Mouse (Mus musculus): Measurements from ENCODE around the gene a.
"Not testable (repeated sequence)": the region's sequence is repeated elsewhere in the genome, so short reads cannot be mapped to it uniquely, and the experiment has no call there.

a gene

DNA sequence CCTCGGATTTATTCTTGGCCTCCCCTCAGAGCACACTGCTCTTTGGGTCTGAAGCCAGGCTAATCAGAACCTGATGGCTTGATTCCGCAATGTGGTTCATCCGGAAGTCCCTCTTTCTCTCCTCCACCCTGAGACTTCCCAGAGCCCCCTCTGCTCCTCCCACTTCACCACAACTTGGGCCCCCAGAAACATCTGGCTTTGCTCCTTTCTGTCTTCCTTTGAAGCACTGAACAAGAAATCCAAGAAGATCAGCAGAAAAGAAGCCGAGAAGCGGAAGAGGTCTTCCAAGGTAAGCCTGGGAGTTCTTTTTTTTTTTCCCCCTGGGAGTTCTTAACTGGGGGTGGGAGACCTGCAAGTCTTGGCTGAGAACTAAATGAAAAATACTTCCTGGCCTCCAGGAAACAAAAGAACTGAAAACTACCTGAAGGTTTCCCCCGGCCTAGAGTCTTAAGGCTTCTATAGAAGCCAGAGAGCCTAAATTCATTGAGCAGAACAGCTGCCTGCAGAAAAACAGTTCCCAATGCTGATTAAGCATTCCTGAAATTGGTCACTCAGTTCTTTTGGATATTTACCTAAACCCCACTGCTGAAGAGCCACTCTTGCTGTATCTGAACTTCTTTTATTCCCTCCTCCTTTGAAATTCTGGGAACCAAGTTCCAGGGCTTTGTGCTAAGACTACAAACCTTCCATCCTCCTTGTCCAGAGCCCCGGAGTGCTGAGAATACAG is 256.4 kb downstream of the a start:
- DNase-seq (ENCODE audit: extremely low spot score, low read depth, low spot score) = peak; percentile 56

DNA sequence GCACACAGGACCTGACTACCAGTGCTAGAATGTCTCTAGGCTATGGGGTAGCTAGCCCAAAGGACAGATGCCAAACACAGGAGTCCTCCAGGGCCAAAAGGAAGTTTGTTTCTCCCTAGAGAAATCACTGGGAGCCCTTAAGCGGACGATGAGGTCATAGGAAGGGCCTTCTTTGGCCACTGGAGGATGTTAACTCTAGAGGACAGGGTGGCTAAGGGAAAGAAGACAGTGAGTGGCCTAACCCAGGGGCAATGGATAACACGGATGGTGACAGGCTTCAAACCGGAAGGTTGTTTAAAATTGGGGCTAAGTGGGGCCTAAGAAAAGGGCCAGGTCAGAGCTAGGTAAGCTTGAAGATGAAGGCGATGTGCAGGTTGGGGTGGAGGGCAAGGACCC is 258.9 kb downstream of the a start:
- DNase-seq (ENCODE audit: extremely low spot score, low read depth, low spot score) = no peak

DNA sequence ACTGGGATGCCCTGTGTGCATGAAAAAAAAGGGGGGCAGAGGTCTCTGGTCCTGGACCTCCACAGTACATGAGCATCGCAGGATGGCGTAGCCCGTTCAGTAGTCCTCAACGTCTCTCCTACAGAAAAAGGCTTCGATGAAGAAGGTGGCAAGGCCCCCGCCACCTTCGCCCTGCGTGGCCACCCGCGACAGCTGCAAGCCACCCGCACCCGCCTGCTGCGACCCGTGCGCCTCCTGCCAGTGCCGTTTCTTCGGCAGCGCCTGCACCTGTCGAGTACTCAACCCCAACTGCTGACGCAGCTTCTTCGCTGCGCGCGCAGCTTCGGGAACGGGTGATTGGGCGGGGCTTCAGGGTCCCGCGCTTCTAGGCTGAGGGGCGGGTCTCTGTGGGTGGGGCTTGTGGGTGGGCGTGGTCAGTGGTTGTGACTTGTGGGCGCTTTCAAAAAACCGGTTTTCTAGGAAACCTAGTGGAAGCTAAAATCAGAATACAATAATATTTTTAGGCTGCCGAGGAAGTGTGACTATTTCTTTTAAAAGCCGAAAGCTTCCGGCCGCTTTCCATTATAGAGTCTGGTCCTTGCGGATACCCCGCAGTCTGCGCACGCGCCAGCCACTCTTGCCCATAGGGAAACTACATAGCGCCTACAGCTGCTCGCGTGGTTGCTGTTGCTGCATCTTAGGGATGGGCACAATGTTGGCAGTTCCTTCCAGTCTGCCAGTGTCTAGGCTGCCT is 259.5 kb downstream of the a start:
- peak; percentile 89 for DNase-seq (ENCODE audit: extremely low spot score, low read depth, low spot score)

DNA sequence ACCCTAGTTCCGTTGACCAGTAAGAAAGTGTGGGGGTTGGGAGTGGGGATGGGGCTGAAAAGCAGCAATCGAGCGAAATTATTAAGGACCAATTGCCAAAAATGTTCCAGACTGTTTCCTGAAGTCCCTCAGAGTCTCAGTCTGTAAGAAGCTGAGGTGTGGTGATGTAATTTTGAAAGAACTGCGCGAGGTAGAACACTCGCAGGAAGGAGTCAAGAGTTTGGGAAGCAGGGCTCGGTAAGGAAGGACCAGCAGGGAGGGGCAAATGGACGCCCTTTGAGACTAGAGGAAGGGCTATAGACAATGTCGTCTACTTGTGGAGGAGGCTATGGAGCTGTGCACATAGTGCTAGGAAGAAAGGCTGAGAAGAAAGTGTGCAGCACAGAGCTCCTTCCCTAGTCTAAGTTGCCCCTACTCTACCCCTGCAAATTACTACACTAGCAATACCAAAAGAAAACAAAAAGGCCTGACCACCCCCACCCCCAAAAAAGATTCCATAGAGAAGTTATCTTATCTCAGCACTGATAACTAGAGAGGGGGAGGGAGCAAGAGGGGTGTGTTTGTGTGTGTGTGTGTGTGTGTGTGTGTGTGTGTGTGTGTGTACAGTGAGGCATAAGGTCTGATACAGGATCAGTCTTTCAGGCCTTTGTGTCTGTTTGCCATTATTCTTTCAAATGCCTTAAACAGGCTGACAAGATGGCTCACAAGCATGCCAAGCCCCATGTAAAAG is 260.6 kb downstream of the a start:
- no peak for DNase-seq (ENCODE audit: extremely low spot score, low read depth, low spot score)

DNA sequence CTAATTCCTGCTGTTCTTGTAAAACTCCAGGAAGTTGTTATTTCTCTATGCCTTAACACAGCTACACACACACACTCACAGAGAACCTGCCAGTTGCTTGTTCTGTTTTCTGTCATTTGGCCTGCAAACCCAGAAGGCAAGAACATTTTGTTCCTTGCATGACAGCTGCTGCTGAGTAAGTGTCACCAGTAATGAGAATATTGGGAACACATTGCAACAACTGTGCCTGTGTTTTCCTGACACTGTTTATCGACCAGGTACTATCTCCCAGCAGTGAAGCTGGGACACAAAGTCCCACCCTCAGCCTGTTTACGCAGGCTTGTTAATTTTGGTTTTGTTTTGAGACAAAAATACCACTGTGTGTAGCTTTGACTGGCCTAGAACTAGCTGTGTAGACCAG is 261.5 kb downstream of the a start:
- no peak for DNase-seq (ENCODE audit: extremely low spot score, low read depth, low spot score)

DNA sequence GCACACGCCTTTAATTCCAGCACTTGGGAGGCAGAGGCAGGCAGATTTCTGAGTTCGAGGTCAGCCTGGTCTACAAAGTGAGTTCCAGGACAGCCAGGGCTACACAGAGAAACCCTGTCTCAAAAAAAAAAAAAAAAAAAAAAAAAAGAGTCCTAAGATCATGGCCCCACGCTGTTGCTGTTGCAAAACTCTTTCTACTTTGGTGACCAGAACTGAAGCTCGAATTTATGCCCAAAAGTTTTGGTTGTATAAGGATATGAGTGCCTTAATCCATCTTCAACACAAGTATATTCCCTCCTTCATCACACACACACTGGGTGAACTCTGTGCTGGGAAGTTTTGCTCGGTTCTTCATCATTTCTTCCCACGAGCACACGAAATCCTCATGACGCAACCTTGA is 262.3 kb downstream of the a start:
- not testable (repeated sequence) for DNase-seq (ENCODE audit: extremely low spot score, low read depth, low spot score)

DNA sequence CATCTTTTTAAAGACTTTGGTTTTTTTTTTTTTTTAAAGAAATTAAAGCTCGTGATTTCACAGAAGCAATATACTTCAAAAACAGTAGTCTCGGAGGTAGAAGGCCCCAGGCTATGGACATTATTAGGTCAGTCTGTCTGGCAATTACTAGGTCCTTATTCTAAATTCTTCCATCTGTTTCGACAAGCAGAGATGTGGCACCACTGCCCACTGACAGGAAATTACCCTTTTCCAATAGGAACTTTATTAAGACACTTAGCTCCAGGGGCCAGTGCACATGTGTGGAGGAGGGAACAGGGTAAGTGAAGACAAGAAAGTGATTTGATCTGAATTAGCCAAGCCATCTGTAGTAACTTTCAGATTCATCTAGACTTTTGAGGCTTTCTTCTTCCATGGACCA is 263.5 kb downstream of the a start:
- peak; percentile 75 for DNase-seq (ENCODE audit: extremely low spot score, low read depth, low spot score)

DNA sequence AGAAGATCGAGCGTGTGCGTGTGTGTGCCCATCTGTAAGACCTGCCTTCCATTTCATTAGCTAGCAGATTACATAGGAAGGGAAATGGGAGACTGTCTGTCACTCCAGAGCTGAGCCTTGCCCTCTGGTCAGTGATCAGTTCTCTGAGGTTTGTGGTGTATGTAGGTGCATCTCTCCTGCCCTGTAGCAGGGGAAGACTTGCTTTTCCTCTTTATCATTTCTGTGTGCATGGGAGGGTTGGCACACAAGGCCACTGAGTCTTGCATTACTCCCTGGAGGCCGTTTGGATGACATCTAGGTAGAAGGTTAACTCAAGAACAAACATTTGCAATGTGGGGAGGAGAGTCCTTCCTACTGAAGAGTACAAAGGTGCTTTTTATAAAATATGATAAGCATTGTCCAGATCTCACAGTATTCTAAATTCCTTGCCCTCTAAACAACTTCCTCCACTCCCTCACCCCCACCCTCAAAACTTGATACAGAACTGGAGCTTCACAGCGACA is 264.9 kb downstream of the a start:
- no peak for DNase-seq (ENCODE audit: extremely low spot score, low read depth, low spot score)

DNA sequence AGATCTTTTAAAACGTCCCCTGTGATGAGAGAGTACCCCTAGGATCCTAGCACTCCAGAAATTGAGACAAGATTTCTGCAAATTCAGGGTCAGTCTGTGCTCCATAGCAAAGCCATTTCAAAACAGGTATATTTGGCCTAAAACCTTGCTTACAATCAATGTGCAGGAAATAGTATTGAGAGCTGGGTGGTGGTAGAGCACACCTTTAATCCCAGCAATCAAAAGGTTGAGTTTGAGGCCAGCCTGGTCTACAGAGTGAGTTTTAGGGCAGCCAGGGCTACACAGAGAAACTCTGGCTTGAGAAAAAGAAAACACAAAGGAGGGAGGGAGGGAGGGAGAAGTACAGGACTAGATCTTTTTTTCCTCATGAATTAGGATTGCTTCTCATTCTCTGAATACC is 266.2 kb downstream of the a start:
- no peak for DNase-seq (ENCODE audit: extremely low spot score, low read depth, low spot score)

DNA sequence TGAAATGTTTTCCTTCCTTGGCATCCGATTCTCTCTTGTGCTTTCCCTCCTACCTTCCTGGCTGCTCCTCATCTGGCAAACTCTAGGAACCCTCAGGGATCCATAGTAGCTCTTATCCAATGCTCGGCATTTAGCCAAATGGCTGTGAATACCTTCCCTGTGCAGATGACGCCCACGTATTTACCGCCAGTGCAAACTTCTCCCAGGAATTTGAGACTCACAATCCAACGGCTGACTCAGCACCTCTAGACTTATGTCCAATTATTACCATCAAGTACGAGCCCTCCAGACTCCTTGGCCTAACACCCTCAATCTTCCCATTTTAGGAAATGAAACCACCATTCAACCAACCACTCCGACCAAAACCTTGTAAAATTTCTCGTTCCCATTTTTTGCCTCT is 279.8 kb downstream of the a start:
- no peak for DNase-seq (ENCODE audit: extremely low spot score, low read depth, low spot score)

DNA sequence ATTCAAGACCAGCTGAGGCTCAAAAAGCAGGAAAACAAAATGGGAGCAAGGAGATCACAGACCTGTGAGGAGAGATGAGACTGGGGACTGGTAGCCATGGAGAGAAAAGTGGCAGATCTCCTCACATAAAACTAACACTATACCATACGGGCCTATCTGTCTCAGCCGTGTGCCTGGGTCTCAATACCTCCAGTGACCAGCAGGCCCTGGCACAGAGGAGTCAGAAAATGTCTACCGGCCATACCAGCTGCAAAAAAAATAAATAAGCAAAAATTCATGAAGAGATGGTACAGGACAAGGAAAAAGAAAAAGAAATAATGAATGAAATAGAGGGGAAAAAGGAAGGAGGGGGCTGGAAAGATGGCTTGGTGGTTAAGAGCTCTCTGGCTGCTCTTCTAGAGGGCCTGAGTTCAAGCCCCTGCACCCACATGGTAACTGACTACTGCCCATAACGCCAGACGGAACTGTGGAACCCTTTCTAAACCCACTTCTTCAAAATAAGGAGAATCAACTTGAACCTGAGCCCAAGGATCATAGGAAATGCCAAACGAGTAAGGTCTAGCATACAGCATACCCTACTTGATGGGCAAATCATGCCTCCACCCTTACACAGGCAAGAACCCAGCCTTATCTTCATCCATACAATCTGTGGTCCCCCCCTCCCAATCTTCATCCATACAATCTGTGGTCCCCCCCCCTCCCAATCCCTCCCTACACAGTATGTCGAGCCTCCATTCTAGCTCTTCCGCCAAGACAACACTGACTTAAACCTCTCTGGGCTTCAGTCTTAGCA is 281.3 kb downstream of the a start:
- no peak for DNase-seq (ENCODE audit: extremely low spot score, low read depth, low spot score)

DNA sequence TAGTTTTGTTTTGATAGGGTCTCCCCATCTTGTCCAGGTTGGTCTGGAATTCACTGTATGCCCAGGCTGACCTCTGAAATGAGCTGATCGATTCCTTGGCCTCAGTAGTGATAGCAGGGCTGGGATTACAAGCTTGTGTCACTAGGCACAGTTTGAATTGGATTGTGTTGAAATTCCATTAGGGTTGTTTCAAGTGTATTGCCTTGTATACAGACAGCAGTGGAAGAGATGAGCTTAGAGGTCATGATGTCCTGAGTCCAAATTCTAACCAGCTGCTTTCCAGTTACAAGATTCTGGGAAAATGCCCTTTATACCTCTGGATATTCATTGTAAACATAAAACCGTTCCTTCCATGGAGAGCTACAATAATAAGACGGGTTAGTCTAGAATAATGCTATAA is 282.1 kb downstream of the a start:
- DNase-seq (ENCODE audit: extremely low spot score, low read depth, low spot score) = no peak

DNA sequence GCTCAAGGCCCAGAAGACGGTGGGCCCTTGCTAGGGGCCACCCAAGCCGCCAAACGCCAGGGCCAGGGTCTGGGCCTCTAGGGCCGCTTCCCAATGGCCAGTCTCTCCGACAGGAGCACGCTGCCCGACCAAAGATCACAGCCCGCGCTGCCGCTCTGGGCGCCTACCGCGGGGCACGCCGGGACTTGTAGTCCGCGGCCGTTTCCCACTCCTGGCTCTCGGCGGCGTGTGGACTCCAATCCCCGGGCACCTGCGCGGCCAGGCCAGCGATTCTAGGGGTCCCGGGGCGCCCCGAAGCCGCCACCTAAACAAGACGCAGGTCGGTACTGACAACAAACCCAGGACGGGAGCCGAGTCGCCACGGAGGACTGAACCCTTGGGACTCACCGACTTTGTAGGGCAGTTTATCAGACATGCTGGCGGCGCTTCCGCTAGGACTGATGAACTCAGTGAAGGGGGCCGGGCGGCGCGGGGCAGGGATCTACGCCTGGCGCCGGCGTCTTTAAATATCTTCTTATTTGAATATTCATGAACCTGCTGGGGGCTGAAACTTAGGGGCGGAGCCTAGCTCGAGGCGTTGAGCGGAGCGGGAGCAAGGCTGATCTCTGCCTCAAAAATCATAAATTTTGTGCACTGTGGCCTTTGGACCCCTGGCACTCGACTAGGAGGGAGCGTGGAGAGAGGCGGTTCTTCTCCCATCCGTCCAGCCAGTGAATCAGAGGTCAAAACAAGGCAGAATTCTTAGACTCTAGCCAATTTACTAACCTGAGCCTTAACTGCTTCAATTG is 283.0 kb downstream of the a start, which contains the start of gene Ahcy:
Ahcy (minus strand) TSS at position 520 of the 788 bp plus-strand sequence.
- peak; percentile 74 for DNase-seq (ENCODE audit: extremely low spot score, low read depth, low spot score)

DNA sequence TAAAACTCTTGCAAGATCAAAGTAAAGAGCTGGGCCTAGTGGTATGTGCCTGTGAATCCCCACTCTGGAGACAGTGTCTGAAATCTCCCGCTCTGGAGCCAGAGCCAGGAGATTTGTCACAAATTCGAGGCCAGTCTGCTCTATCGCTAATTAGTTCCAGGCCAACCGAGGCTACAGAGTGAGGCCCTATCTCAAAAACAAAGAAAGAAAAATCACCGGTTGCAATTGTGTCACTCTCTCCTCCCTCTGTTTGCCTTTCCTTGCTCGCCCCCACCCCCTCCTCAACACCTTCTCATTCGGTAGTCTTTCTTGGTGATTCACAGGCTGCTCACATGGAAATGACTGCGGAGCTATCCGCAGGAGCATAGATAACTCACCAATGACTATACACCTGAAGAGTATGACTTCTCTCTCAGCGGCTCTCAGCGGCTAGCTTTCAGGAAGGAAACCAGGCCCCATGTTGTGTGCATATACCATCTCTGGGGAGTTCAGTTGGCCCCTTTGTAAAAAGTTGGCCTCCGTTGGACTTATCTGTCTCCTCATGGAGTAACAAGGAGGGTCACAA is 283.6 kb downstream of the a start:
- DNase-seq (ENCODE audit: extremely low spot score, low read depth, low spot score) = no peak

DNA sequence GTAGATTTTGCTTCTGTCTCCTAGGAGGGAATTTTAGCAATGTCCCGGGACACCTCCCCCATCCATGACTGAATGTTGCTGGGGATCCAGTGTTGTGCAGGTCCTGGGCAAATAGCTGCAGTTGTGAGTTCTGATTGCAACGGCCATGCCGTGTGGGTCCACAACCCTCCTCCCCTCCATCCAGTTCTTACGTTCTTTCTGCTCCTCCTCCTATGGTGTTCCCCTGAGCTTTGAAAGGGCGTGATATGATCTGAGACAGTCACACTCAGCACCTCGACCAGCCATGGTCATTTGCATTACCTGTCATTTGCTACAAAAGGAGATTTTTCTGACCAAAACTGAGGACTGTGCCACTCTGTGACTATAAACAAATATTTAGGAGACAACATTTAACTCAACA is 284.4 kb downstream of the a start:
- no peak for DNase-seq (ENCODE audit: extremely low spot score, low read depth, low spot score)

DNA sequence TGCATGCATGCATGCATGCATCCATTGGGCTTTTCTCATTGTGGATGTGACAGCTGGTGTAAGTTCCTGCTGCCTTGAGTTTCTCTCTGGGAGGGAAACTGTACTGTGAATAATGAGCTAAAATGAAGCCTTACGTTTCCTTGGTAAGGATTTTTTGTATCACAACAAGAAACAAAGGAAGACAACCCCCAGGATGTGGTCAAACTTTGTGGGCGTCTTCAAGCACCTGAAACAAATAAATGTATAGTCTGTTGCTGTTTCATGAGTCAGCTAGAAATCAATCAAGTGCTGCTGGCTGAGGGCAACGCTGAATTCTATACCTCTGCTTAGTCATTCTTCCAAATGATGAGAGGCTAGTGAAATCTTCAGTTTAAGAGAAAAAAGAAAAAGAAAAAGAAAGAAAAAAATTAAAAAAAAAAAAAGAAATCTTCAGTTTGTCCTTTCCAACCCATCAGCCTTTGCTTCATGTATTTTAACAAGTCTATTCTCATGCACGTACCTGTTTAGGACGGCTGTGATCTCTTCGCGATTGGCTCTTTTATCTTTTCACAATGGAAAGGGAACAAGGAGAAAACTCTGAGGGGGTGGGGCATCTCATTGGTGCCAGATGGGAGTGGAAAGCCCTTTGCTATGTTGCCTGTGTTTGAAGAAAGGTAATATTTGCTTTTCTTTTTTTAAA is 288.4 kb downstream of the a start:
- no peak for DNase-seq (ENCODE audit: extremely low spot score, low read depth, low spot score)

DNA sequence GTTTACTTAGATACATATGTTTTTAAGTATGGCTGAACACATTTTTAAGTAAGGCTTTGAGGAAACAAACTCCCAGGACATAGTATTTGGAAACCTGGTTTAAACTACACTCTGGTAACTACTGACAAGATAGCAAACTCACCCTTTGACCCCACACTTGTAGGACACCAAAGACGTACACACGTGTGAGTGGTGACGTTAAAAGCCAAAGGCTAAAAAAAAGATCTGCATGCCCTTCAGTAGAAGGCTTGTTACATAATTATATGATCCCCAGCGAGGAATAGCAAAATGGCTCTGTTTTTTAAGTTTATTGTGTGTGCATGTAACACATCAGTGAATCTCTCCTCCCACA is 289.0 kb downstream of the a start:
- DNase-seq (ENCODE audit: extremely low spot score, low read depth, low spot score) = no peak

DNA sequence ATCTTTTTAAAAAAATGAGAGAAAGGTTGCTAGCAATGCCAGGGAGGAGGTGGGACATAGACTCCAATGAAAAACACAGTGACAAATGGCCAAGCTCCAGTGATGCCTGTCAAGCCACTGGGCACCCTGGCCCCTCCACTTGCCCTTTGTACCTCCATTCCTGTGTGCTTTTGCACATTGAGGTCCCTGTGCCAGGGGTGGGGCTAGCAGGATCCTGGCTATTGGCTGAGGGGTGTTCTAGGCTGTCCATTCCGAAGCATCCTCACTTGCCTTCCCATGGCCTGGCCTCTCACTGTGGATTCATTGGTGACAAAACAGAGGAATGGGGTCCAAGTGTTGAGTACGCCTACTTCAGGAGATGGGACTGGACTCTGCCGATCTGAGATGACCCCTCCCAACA is 289.9 kb downstream of the a start:
- no peak for DNase-seq (ENCODE audit: extremely low spot score, low read depth, low spot score)

DNA sequence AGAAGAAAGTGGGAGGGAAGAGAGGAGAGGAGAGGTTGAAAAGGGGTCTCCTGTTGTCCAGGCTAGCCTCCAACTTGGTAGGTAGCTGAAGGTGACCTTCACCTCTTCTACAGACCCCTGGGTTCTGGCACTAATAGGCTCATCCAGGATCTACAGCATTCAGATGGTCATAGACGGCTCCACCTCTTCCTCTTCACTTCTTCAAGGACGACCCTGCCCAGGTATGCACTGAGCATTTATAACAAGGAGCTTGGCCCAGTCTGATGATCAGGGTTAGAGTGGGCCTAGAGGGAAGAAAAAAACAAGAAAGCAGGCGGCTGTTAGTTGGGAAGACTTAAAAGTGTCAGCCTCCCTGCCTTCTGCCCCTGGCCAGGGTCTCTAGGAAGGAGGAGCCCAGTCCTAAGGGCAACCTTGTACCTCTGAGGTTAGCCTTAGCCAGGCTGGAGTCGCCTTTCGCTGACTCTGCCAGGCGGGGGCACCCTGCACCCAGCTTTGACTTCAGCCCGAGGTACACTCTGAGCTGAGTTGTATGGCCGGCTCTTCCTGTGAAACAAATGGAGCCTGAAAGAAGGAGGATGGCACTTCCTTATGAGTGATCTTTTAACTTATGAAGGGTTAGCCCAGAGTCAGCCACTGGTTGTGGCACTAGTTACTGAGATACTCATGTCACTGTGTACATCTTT is 291.1 kb downstream of the a start:
- DNase-seq (ENCODE audit: extremely low spot score, low read depth, low spot score) = no peak

Measured in hindlimb bud, embryonic 11.5 days (tissue).